Mouse (Mus musculus): Measurements from ENCODE around the gene Olfr608.
"Not testable (repeated sequence)": the region's sequence is repeated elsewhere in the genome, so short reads cannot be mapped to it uniquely, and the experiment has no call there.

Olfr608 gene

DNA sequence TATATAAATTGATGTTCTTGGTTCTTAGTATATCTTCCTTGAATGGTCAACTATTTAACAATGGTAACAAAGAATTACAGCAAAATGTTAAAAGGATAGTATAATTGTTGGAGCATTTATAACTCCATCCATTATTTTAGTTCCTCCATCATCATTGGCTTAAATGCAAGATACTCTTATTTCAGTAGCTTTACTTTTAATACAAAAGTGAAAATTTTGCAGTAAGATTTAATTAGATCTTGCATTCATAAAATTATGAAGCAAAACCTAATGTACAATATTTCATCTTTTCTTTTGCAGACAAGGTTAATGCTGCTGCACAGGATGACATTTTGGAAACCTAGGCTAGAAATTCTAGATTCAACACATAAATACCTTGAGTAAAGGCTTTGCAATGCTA lies at the start of gene Olfr608:
Gene Olfr608, plus strand, starts transcription at position 301 of the 400 bp plus-strand sequence.
- DNase-seq (ENCODE audit: extremely low read depth, insufficient read length, low spot score) = no peak

DNA sequence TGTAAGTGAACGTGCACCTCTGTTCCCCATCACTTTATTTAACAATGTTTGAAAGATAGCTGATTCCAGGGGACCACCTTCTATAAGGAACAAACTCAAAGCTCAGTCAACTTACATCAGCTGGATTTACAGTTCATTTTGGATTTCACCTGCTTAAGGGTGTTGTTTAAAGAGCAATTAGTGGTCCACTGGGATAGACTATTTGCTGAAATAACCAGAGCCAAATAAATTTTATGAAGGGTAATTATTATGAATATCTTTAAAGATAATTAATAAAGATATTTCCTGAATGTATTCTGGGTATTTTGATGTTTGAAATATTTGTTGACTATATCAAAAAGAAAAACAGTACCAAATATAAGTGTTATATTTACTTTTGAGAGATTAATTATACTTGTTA lies 24.3 kb upstream of the Olfr608 start, which contains the start of gene Olfr605:
Gene Olfr605, minus strand, starts transcription at position 101 of the 400 bp plus-strand sequence.
- DNase-seq (ENCODE audit: extremely low read depth, insufficient read length, low spot score) = no peak

DNA sequence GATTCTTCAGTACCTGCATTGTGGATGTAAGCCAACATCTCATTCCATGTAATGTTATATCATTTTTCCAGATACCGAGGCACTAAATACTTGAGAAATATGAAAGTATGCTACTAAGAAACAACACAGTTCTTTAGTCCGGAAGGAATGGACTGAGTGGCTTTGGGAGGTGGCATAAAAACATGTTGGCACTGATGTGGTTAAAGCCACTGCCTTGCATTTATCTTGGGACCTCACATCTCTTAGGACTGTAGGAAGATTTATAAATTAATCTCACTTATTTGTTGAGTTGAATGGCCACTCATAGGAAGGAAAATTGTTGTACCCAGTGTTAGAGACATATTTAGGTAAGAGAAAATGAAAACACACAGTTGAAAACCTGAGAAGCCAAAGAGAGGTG lies 20.9 kb upstream of the Olfr608 start, which contains the start of gene Olfr606:
Gene Olfr606, plus strand, starts transcription at position 301 of the 400 bp plus-strand sequence.
- DNase-seq (ENCODE audit: extremely low read depth, insufficient read length, low spot score) = no peak

GRCm38 (mm10) chr7:103460590-103460989 lies 9.1 kb upstream of the Olfr608 start:
- DNase-seq (ENCODE audit: extremely low read depth, insufficient read length, low spot score) = no peak

DNA sequence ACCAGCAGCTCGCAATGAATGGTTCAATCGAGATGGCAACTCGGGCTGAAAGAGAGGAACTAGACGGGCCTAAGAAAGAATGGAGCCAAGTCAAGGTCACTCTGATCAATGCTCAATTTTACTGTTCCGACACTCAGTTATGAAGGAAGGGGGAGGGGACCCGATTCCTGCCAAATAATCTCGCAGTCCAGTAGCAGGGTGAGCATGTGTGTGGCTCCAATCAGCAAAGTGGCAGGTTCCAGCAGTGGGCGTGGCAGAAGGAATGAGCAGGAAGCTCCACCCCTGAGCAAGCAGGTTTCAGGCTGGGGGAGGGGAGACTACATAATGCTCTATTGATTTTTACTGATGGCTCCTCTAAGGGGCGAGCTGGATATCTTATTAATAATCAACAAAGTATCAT lies 7.4 kb downstream of the Olfr608 start:
- DNase-seq (ENCODE audit: extremely low read depth, insufficient read length, low spot score) = not testable (repeated sequence)

- DNase-seq (ENCODE audit: extremely low read depth, insufficient read length, low spot score) = no peak
These were observed 28.3 kb downstream of the Olfr608 start, which contains the start of gene Olfr609 for GRCm38 (mm10) chr7:103497962-103498361. Gene Olfr609, minus strand, starts transcription at chr7:103498062.

DNA sequence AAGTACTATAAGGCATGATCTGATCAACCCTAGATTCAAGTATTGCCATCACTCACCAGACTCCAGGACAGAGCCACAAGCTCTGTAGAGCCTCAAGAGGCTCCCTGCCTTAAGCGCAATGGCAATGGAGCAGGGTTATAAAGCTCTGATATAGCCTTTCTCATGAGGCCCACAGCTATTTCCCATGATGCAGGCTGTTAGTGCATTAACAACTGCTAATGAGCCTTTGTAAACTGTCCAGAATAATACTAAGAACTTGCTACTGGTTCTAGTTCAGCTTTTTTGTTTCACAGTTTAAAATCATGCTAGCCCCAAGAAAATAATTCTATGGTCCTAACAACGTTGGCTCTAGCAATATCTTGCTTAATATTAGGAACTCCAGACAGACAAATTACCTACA lies 42.3 kb downstream of the Olfr608 start, which contains the start of gene Olfr610:
Gene Olfr610, minus strand, starts transcription at position 101 of the 400 bp plus-strand sequence.
- DNase-seq (ENCODE audit: extremely low read depth, insufficient read length, low spot score) = no peak

GRCm38 (mm10) chr7:103520746-103521145 lies 51.1 kb downstream of the Olfr608 start, which contains the start of gene Olfr611:
Gene Olfr611, minus strand, starts transcription at chr7:103520846.
- DNase-seq (ENCODE audit: extremely low read depth, insufficient read length, low spot score) = not testable (repeated sequence)

Measured in 3134 (cell line).